Mouse (Mus musculus) spleen, adult 18-20 months (tissue): ENCODE data around the gene Tmem205.

Experiments
- DNase-seq, 2 experiments: peaks; one replicate each; pipeline ENCODE4 v3.0.0; 2022; ENCODE audit warnings: mixed read lengths in 2 of 2

Gene Tmem205

DNA sequence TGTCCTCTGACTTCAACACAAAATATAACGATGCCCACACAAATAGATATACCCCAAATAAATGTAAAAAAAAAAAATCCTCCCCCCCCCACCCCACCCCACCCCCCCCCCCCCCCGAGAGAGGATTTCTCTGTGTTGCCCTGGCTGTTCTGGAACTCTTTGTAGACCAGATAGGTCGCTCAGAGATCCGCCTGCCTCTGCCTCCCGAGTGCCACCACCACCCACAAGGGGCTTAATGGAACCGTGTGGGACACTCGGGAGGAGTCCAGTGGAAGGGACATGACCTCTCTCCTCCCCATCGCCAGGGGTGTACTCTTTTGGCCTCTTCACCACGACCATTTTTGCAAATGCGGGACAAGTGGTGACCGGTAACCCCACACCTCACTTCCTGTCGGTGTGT is 15.7 kb upstream of the Tmem205 start:
- no peak for DNase-seq

DNA sequence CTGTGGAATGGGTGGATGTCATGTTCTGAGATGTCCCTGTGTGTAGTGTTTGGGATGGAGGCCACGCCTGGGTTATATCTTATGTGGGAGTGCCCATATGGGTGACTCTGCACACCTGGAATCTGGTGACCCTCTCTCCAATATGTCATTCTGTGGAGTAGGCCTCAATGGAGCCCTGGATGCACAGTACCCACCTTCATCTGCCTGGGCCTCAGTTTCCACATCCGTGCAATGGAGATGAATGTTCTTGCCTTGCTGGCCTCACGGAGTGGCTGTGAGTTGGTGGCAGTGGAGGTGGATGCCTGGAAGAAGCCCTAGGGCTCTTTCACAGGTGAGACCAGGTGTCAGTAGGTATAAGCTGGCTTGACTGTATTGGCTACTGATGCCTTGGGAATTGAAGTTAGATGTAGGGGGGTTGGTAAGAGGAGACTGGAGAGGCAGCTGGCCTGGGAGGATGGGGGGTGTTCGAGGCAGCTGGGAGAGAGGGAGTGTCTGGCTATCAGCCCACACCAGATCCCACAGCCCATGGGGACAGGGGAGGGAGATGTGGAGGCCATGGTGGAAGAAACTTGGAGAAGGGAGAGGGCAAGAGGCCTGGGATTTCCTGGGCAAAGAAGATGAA is 11.0 kb upstream of the Tmem205 start:
- DNase-seq: no peak

GRCm38 (mm10) chr9:21937711-21938175 is 10.4 kb upstream of the Tmem205 start:
- DNase-seq: no peak

DNA sequence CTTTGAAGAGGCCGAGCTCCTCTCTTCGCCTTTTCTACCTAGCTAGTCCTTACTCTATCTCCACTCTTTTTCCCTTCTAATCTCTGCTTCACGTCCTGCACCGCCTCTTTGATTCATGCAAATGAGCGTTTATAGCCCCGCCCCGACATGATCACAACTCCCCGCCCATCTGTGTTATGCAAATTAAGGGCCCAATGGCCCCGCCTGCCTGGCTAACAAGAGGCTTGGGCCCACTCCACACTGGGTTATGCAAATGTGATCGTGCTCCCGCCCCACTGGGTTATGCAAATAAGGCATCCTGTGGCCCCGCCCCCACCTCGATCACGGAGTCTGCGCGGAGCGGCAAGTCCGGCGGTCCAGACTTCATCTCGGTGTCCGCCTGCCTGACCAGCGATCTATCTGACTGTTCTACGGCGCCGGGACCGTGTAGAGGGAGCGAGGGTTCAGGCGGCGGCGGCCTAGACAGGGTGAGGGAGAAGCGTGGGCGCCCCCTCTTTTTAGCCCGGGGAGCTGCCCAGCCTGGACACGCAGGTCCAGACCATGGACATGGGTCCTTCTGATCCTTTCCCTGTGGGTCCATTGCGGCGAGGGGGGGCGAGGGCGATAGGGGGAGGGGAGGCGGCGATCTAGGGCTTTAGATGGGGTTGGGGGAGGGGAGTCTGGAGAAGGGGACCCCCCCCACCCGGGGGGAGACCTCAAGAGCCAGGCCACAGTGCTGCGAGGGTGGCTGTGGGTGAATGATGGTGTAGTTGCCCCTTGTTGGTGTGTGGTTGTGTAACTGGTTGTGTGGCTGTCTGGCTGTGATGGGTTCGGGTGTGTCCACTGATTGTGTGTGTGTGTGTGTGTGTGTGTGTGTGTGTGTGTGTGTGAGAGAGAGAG is 9.6 kb upstream of the Tmem205 start, which contains the start of gene Plppr2:
Plppr2 (plus strand) TSS at position 342 of the 879 bp plus-strand sequence.
- DNase-seq: peak; percentile 75 to 80

DNA sequence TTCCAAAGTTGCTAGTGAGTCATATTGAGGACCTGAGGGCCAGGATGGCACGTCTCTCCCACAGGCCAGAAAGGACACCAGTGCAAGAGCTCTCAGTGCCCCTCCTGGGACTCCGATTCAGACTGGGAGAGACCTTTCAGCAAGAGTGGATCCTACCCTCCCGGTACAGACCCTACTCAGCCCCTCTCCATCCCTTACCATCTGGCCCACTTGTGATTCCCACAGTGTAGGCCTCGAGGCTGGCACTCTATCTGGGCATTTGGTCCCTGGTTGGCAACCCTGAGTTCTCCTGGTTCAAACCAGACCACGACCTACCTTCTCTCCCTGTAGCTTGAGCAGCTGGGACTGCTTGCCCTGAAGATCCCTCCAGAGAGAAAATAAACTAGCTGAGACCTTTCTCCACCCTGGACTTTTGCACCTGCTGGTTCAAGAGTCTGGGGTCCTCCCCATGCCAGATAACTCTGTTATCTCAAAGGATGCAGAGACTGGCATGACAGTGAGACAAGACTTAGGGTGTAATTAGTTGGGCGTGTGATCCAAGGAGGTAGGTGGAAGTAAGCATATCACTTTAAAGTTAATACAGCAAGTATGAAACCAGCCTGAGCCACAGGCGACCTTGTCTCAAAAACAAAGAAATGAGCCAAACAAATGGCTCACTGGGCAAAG is 8.2 kb upstream of the Tmem205 start:
- no peak for DNase-seq

DNA sequence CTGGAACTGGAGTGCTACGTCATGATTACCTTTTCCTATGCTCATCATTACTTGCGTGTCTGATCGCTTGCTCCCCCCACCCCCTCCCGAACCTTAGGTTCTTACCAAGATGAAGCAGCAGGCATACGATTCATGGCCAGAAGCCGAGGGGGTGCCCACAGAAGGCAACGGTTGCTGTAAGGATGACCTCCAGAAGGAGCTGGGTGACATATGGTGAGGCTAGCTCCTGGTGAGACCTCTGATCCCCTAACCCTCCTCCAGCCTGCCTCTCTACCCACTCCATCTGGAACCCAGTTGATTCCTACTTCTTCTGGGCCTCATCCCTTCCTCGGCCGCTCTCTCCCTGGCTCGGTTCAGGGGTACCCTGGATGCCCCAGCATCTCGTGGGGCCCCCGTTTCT is 6.7 kb upstream of the Tmem205 start:
- DNase-seq: no peak

GRCm38 (mm10) chr9:21932445-21933137 is 5.2 kb upstream of the Tmem205 start:
- no peak for DNase-seq

DNA sequence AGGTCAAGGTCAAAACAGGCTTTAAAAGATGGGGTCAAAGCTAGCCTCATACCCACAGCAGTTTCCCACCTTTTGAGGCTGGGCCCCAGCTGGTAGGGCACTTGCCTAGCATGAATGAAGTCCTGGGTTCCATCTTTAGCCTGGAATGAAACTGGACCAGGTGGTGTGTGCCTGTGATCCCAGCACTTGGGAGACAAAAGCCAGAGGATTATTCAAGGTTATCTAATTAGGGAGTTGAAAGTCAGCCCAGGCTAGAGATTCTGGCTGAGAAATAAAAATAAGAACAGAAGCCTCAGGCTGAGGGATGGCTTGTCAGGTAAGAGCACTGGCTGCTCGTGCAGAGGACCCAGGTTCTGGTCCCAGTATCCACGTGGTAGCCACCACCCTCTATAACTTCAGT is 4.7 kb upstream of the Tmem205 start:
- no peak for DNase-seq

- no peak for DNase-seq
Measured at GRCm38 (mm10) chr9:21929208-21929607, 1.9 kb upstream of the Tmem205 start.

- DNase-seq: no peak
Measured at GRCm38 (mm10) chr9:21926784-21927183, 572 bp downstream of the Tmem205 start.

DNA sequence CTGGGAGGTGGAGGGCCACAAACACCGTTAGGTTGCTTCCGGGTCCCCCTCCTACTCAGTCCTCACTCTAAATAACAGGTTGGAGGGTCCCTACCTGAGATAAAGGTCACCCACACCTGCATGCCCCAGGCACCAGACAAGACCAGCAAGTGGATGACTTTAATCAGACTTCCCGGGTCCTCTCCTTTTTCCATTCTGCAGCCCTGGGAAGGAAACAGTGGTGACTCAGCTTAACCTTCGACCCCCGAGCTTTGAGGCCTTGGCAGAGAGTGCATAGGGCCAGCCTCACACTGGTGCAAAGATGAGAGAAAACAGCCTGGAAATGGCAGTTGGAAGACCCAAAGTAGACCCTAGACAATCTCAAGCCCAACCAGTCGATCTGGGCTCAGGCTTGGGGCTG is 1.2 kb downstream of the Tmem205 start:
- DNase-seq: no peak

- no peak for DNase-seq
Measured at GRCm38 (mm10) chr9:21925506-21925905, 1.9 kb downstream of the Tmem205 start.

DNA sequence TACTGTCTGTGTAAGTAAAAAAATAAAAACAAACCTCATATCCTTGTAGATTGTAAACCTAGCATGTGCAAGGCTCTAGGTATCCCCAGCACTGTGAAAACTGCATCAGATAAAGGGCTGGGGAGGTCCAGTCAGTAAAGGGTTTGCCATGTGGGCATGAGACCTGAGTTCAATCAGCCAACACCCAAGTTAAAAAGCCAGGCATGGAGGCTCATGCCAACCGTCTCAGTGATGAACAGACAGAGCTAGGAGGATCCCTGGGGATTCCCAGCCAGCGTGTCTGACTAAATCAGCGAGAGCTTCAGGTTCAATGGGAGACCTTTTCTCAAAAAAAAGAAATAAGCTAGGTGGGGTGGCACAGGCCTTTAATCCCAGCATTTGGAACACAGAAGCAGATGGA is 2.3 kb downstream of the Tmem205 start:
- no peak for DNase-seq

GRCm38 (mm10) chr9:21924099-21924493 is 3.3 kb downstream of the Tmem205 start:
- peak in 1 of 2 experiments; percentile 31 for DNase-seq

DNA sequence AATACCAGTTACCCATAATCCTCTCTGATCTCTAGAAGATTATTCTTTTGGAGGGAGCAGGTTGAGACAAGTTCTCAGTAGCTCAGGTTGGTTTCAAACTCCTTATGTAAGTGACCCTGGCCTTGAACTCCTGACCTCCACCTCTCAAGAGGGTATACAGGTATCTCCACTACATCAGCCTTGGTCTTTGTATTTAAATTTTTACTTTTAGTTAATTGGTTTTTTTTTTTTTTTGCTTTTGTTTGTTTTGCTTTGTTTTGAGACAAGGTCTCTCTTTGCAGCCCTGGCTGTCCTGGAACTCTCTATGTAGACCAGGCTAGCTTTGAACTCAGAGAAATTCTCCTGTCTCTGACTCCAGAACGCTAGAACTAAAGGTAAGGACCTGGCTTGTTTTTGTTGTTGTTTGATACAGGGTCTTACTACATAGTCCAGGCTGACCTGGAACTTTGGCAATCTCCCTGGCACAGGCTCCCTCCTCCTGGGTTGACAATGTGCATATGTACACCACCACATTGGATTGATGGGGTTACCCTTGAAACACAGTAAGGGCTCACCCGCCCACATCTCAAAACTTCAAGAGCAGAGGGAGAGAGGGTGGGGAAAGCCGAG is 3.8 kb downstream of the Tmem205 start:
- no peak for DNase-seq

DNA sequence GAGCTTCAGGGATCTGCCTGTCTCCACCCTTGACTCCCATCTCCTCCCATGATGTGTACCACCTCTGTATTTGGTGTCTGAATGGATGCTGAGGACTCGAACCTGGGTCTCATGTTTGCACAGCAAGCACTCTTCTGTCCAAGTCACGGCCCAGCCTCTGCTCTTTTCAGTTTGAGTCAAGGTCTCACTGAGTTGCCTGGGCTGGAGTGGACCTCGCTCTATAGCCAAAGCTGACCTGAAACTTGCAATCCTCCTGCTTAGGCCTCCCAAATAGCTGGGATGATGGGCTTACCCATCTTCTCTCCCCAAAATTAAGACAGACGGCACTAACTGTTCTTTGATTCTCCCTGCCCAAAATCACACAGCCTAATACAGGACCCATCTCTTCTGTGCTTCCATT is 4.3 kb downstream of the Tmem205 start:
- no peak for DNase-seq

DNA sequence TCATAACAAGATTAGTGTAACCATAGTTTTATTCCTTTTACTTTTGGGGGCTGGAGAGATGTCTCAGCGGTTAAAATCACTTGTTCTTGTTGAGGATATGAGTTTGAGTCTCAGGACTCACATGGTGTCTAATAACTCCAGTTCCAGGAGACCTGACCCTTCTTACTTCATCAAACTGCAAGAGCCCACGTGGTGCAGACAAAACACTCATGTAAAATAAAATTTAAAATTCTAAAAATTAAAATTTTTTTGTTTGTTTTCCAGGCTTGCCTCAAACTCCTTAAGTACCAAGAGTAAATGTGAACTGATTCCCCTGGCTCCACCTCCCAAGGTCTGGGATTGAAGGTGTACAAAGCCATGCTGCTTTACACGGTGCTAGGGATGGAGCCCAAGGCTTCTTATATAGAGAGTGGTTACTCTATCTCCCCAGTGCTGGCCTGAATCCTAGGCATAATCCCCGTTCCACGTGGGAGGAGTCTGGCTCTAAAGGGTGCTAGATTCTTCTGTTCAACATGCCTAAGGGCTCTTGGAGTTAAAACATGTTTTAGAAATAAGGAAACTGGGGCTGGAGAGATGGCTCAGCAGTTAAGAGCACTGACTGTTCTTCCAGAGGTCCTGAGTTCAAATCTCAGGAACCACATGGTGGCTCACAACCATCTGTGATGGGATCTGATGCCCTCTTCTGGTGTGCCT is 8.5 kb downstream of the Tmem205 start:
- DNase-seq: no peak

- DNase-seq: peak; percentile 93 to 96
Measured at GRCm38 (mm10) chr9:21918035-21918592, 9.2 kb downstream of the Tmem205 start, which contains the start of gene Rab3d. Gene Rab3d, minus strand, starts transcription at chr9:21918192.

DNA sequence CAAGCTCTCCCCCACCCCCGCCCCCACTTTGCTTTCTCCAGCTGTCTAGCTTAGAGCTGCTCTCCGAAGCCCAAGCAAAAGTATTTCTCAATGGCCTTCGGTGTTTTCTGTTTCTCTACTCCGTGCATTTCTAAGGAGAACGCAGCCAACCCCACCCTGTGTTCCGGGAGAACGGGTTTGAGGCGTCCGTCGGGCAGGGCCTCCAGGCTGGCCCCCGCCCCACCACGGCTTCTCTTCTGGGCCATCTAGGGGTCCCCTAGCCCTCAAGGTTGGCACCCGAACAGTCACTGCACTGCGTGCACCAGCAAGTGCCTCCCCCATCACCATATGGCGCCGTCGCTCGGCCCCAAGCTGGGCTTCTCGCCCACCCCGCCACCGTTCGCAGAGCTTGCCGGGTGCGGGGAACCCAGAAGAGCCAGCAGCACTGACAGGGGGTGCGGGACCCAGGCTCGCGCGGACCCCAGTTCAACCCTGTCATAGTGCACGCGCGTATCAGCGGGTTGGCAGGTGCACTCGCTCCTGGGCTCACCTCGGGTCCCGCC is 9.8 kb downstream of the Tmem205 start:
- peak in 1 of 2 experiments; percentile 28 for DNase-seq

DNA sequence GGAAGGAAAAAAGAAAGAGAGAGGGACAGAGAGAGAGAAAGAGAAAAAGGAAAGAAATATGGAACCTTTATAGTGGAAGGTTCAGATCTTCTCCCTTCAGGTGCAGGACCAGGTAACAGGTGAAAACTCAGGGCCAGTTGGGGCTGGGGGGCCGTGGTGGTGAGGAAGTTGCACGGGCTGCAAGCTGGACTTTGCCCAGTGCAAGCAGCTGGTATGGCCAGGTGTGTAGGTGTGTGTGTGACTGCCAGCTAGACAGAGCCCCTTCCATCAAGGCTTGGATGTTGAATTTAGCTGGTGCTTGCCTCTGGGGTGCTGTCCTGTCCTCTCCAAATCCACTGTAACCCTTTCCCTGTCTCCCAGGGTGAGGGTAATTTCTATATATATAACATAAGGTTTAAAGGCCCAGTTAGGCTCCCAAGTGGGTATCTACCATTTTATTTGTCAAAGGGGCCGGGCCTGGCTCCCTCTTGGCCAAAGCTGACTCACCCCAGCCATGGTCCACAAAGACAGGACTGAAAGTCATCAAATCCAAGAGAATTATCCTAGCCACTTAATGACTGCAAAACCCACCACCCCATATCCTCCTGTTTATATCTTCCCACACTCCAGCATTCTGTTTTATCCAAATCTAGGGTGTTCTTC is 10.4 kb downstream of the Tmem205 start:
- no peak for DNase-seq
